Mouse (Mus musculus) C2C12 (cell line): ENCODE measurements around the gene Ralgds. TPM values are rescaled to one million over a fixed set of nuclear protein-coding genes. Genes with fewer than 3 reads are reported as not detected.
"Not testable (repeated sequence)": the region's sequence is repeated elsewhere in the genome, so short reads cannot be mapped to it uniquely, and the experiment has no call there.

Source experiments
- H3K27me3 ChIP-seq: one replicate; pipeline ENCODE4 v1.6.1; 2011; ENCODE audit not compliant: control insufficient read depth, insufficient read depth, insufficient read length
- H3K36me3 ChIP-seq: one replicate; pipeline ENCODE4 v1.6.1; 2011; ENCODE audit not compliant: control insufficient read depth, insufficient read depth
- H3K4me3 ChIP-seq: one replicate; pipeline ENCODE4 v1.5.1; 2011; ENCODE audit warnings: mild to moderate bottlenecking, control low read depth; ENCODE audit not compliant: poor library complexity, insufficient read depth, severe bottlenecking
- H3K79me2 ChIP-seq: one replicate; pipeline ENCODE4 v1.6.1; 2011; ENCODE audit not compliant: control insufficient read depth, insufficient read depth
- H3K79me3 ChIP-seq: one replicate; pipeline ENCODE4 v1.6.1; 2011; ENCODE audit warnings: low read depth, control low read depth
- H3ac ChIP-seq: one replicate; pipeline ENCODE3; 2011; ENCODE audit warnings: low read depth; ENCODE audit not compliant: control insufficient read depth, insufficient read length
- CEBPB ChIP-seq: IDR thresholded peaks from one replicate; pipeline ENCODE4 v1.6.1; 2011; ENCODE audit warnings: low read depth, mild to moderate bottlenecking, control low read depth, moderate library complexity
- CTCF ChIP-seq: IDR thresholded peaks from one replicate; pipeline ENCODE4 v1.5.1; 2011; ENCODE audit not compliant: control insufficient read depth, insufficient read depth, insufficient read length
- FOSL1 ChIP-seq: IDR thresholded peaks from one replicate; pipeline ENCODE4 v1.8.0; 2011; ENCODE audit warnings: mild to moderate bottlenecking, low read length; ENCODE audit not compliant: poor library complexity, insufficient read depth, severe bottlenecking
- MAX ChIP-seq: IDR thresholded peaks from one replicate; pipeline ENCODE4 v1.6.1; 2011; ENCODE audit warnings: mild to moderate bottlenecking, control low read depth
- MYOD1 ChIP-seq: IDR thresholded peaks from one replicate; pipeline ENCODE4 v1.6.1; 2011; ENCODE audit warnings: low read depth; ENCODE audit not compliant: control insufficient read depth, insufficient read length
- MYOG ChIP-seq: IDR thresholded peaks from one replicate; pipeline ENCODE4 v1.6.1; 2011; ENCODE audit not compliant: control insufficient read depth, insufficient read length; ENCODE audit errors: extremely low read depth
- USF1 ChIP-seq: IDR thresholded peaks from one replicate; pipeline ENCODE4 v1.6.1; 2011; ENCODE audit warnings: low read depth, mild to moderate bottlenecking, control low read depth, moderate library complexity
- polyA plus RNA-seq: library from polyadenylated mRNA; unstranded; fragments of >200 nt; fragmentation: generic; extraction: Trizol; gene quantifications from one replicate; pipeline ENCODE4 v1.2.1, GENCODE M21; 2012; ENCODE audit warnings: missing spikeins

The Ralgds gene
- polyA plus RNA-seq, 1 experiment = 10.5 TPM

GRCm38 (mm10) chr2:28468486-28469225, 44.3 kb upstream of the Ralgds start:
- TF ChIP-seq CTCF (no peak), MAX (no peak), FOSL1 (no peak), CEBPB (no peak), MYOG (no peak), USF1 (no peak), MYOD1 (no peak)
- Histone ChIP-seq H3K4me3 (peak overlapping the region; percentile 92), H3ac (peak overlapping the region; percentile 89), H3K36me3 (peaks cover 23% of the 10 kb centered on the region), H3K79me2 (peaks cover 25% of the 10 kb centered on the region), H3K79me3 (peaks cover 20% of the 10 kb centered on the region), H3K27me3 (peaks cover 13% of the 10 kb centered on the region)

- Histone ChIP-seq H3K36me3 (peaks cover 23% of the 10 kb centered on the region), H3K27me3 (peaks cover 12% of the 10 kb centered on the region), H3ac (no peak overlapping the region), H3K79me3 (peaks cover 20% of the 10 kb centered on the region), H3K79me2 (peaks cover 25% of the 10 kb centered on the region), H3K4me3 (no peak overlapping the region)
- TF ChIP-seq MYOD1 (no peak), FOSL1 (no peak), USF1 (no peak), CTCF (no peak), MAX (no peak), MYOG (no peak), CEBPB (no peak)
Measured at GRCm38 (mm10) chr2:28469461-28469860, 43.5 kb upstream of the Ralgds start.

GRCm38 (mm10) chr2:28470591-28470990, 42.3 kb upstream of the Ralgds start:
- Histone ChIP-seq H3K36me3 (peaks cover 23% of the 10 kb centered on the region), H3K27me3 (peaks cover 3% of the 10 kb centered on the region), H3K79me2 (peaks cover 25% of the 10 kb centered on the region), H3K79me3 (peaks cover 20% of the 10 kb centered on the region), H3ac (no peak overlapping the region), H3K4me3 (no peak overlapping the region)
- TF ChIP-seq MYOG = no peak
- no peak for TF ChIP-seq MAX
- no peak for TF ChIP-seq FOSL1
- no peak for TF ChIP-seq CTCF
- no peak for TF ChIP-seq MYOD1
- TF ChIP-seq USF1 = no peak

- not testable (repeated sequence) for H3K4me3 ChIP-seq, H3K27me3 ChIP-seq, H3ac ChIP-seq
- peaks cover 20% of the 10 kb centered on the region for H3K79me3 ChIP-seq
- peaks cover 23% of the 10 kb centered on the region for H3K36me3 ChIP-seq
- H3K79me2 ChIP-seq = peaks cover 25% of the 10 kb centered on the region
Measured at GRCm38 (mm10) chr2:28472011-28472410, 40.9 kb upstream of the Ralgds start.

GRCm38 (mm10) chr2:28477993-28478392, 34.9 kb upstream of the Ralgds start:
- H3ac ChIP-seq, H3K79me2 ChIP-seq, H3K36me3 ChIP-seq, H3K79me3 ChIP-seq, H3K4me3 ChIP-seq: not testable (repeated sequence)
- peaks cover 13% of the 10 kb centered on the region for H3K27me3 ChIP-seq

- Histone ChIP-seq H3K27me3 (peaks cover 13% of the 10 kb centered on the region), H3ac (no peak overlapping the region), H3K4me3 (no peak overlapping the region), H3K79me3 (no peaks in the 10 kb centered on the region), H3K36me3 (no peaks in the 10 kb centered on the region), H3K79me2 (no peaks in the 10 kb centered on the region)
- no peak for TF ChIP-seq MYOD1
- no peak for TF ChIP-seq USF1
- TF ChIP-seq MAX = no peak
- no peak for TF ChIP-seq MYOG
- no peak for TF ChIP-seq CEBPB
- TF ChIP-seq CTCF = no peak
- TF ChIP-seq FOSL1 = no peak
Measured at GRCm38 (mm10) chr2:28479208-28480204, 33.4 kb upstream of the Ralgds start.
